ENCODE assay signal across 13 mouse cellular contexts in genomic region chr9:118833413-118833812, GRCm38 (mm10).
"Had no signal": no experiment of that assay in that cellular context is flagged by ENCODE, and none has a peak within 500 bp of the region (broad histone marks: within the 10 kb centered on the region; RNA-seq: fewer than 3 reads in every experiment).

No protein-coding gene starts in this region.

- DNase-seq: gastrocnemius, postnatal 10 days; gastrocnemius, postnatal 25 days; heart, adult 18-20 months; heart, postnatal 10 days; heart, postnatal 4 days; kidney, adult 18-20 months; kidney, adult 8-10 months; kidney, postnatal 10 days; kidney, postnatal 25 days; kidney, postnatal 4 days; liver; liver, embryonic 13.5 days; liver, postnatal 0 days had no signal
